1 mouse cellular context compared by ENCODE assay signal in genomic region chr6:85136784-85137183, GRCm38 (mm10).
TF ChIP-seq lines count a peak whose summit lies in the region.

No protein-coding gene starts in this region.

TF ChIP-seq in MEL, 35 proteins besides CTCF, POLR2A, EP300 and RAD21:
- 0 out of 2 replicates have a peak, but pooled peaks have one; percentile 29 for TF ChIP-seq ZNF384 (IDR thresholded peaks at IDR 0.05; ENCODE audit: low read depth, low read length)
